Mouse (Mus musculus): ENCODE measurements around the gene Socs2.

DNA sequence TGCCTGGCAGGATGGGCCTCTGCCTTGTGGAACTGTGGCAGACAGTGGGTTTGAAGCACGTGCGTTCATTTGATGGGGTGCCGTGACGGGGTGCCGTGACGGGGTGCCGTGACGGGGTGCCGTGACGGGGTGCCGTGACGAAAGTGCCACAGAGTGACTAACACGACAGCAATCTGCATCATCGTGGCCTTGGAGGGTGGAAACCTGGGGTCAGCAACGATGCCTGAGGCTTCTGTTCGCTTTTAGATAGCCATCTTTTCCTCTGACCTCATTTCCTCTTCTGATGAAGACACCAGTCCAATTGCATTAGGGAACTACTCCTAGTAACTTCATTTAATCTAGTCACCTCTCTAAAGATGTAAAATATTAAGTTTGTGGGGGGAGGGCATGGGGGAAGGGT is 31.0 kb upstream of the Socs2 start:
- TF ChIP-seq CTCF (IDR thresholded peaks at IDR 0.05; ENCODE audit: low read depth, low read length) (no peak), POLR2A (IDR thresholded peaks at IDR 0.05; ENCODE audit: borderline replicate concordance, low read depth, low read length) (no peak)
